Mouse (Mus musculus) small intestine, adult 2 months (tissue): Measurements from ENCODE around the gene Zswim1.
"Not testable (repeated sequence)": the region's sequence is repeated elsewhere in the genome, so short reads cannot be mapped to it uniquely, and the experiment has no call there.

Source experiments
- CTCF ChIP-seq: fragments of 200-500 bp; IDR thresholded peaks from 2 replicates; pipeline ENCODE4 v1.5.1; 2012; ENCODE audit warnings: low read depth, mild to moderate bottlenecking, control low read depth, inconsistent platforms, low read length, moderate library complexity, mixed read lengths; ENCODE audit not compliant: insufficient replicate concordance, insufficient read length; ENCODE audit errors: extremely low read depth
- POLR2A ChIP-seq: fragments of 200-500 bp; IDR thresholded peaks from 2 replicates; pipeline ENCODE4 v1.6.1; 2012; ENCODE audit warnings: low read depth, mild to moderate bottlenecking, control low read depth, inconsistent platforms, low read length, moderate library complexity

GRCm38 (mm10) chr2:164798554-164798953, 23.9 kb upstream of the Zswim1 start:
- TF ChIP-seq POLR2A, CTCF: not testable (repeated sequence)
